In genomic region chr9:48696330-48696729, GRCm38 (mm10) we compare ENCODE assay signal across 19 mouse cellular contexts.
DNase-seq lines count a peak whose midpoint lies in the region; ATAC-seq and TF ChIP-seq lines count a peak whose summit lies in the region.
"Had no signal": no experiment of that assay in that cellular context is flagged by ENCODE, and none has a peak within 500 bp of the region (broad histone marks: within the 10 kb centered on the region; RNA-seq: fewer than 3 reads in every experiment).

No protein-coding gene starts in this region.

- no peak for DNase-seq in heart, embryonic 10.5 days (ENCODE audit: low spot score)
- no peak for DNase-seq in heart, adult 8-10 months (ENCODE audit: low spot score)
- DNase-seq in lung, embryonic 14.5 days = no peak
- no peak for DNase-seq in lung, adult 18-20 months
- DNase-seq in neural tube, embryonic 11.5 days (ENCODE audit: low spot score) = no peak
- peak; percentile 86 for DNase-seq in yolk sac, embryonic 10.5 days (ENCODE audit: low spot score)
- DNase-seq: adrenal gland, postnatal 10 days; cerebellum, adult 11-12 months; cerebellum, postnatal 25 days; gastrocnemius, postnatal 36 days; kidney, adult 11 months; left cerebral cortex, postnatal 4 days; right cerebral cortex, postnatal 14 days had no signal

- H3K4me2 ChIP-seq in lung, embryonic 14.5 days = no peak overlapping the region
- 0 out of 2 replicates have a peak overlapping the region, but pooled peaks have one; percentile 5 for H3K4me2 ChIP-seq in neural tube, embryonic 11.5 days (ENCODE audit: low read depth)
- no peak overlapping the region for H3K4me2 ChIP-seq in neural tube, embryonic 15.5 days
- H3K4me2 ChIP-seq: embryonic facial prominence, embryonic 13.5 days; heart, embryonic 15.5 days; liver, embryonic 11.5 days had no signal

- 0 out of 2 replicates have a peak, but pooled peaks cover 6% of the 10 kb centered on the region for H3K27me3 ChIP-seq in heart, embryonic 10.5 days (ENCODE audit: insufficient read depth, poor library complexity, severe bottlenecking)
- 0 out of 2 replicates have a peak, but pooled peaks cover 3% of the 10 kb centered on the region for H3K27me3 ChIP-seq in lung, embryonic 14.5 days (ENCODE audit: insufficient read depth, low read length)
- H3K27me3 ChIP-seq in neural tube, embryonic 11.5 days (ENCODE audit: control insufficient read depth, insufficient read depth, low read length) = no peaks in the 10 kb centered on the region
- peaks cover 24% of the 10 kb centered on the region; the same call in 1 of the 2 replicates for H3K27me3 ChIP-seq in neural tube, embryonic 15.5 days (replicated peaks)
- H3K27me3 ChIP-seq: heart, embryonic 15.5 days had no signal

- 29% methylated on average over 4 of the region's 4 CpGs for WGBS in heart, embryonic 10.5 days
- 25% methylated on average over 4 of the region's 4 CpGs for WGBS in lung, embryonic 14.5 days
- 15% methylated on average over 4 of the region's 4 CpGs for WGBS in neural tube, embryonic 11.5 days
- WGBS in neural tube, embryonic 15.5 days = 40% methylated on average over 4 of the region's 4 CpGs

- no peaks in the 10 kb centered on the region for H3K9me3 ChIP-seq in heart, embryonic 10.5 days
- H3K9me3 ChIP-seq in lung, embryonic 14.5 days (ENCODE audit: low read depth, low read length) = no peaks in the 10 kb centered on the region
- no peaks in the 10 kb centered on the region for H3K9me3 ChIP-seq in neural tube, embryonic 11.5 days (ENCODE audit: control insufficient read depth, low read length)
- no peaks in the 10 kb centered on the region for H3K9me3 ChIP-seq in neural tube, embryonic 15.5 days (replicated peaks)
- H3K9me3 ChIP-seq: embryonic facial prominence, embryonic 13.5 days; heart, embryonic 15.5 days had no signal

- no peak overlapping the region for H3K4me3 ChIP-seq in heart, embryonic 10.5 days
- H3K4me3 ChIP-seq in lung, embryonic 14.5 days (ENCODE audit: low read depth, low read length) = no peak overlapping the region
- H3K4me3 ChIP-seq in neural tube, embryonic 11.5 days (ENCODE audit: low read depth, low read length) = no peak overlapping the region
- H3K4me3 ChIP-seq in neural tube, embryonic 15.5 days (replicated peaks) = no peak overlapping the region
- H3K4me3 ChIP-seq: embryonic facial prominence, embryonic 13.5 days; heart, embryonic 15.5 days had no signal

- H3K9ac ChIP-seq in lung, embryonic 14.5 days = no peak overlapping the region
- H3K9ac ChIP-seq in neural tube, embryonic 11.5 days (ENCODE audit: low read length) = no peak overlapping the region
- no peak overlapping the region for H3K9ac ChIP-seq in neural tube, embryonic 15.5 days (replicated peaks)
- H3K9ac ChIP-seq: embryonic facial prominence, embryonic 13.5 days; heart, embryonic 15.5 days had no signal

- no peaks in the 10 kb centered on the region for H3K36me3 ChIP-seq in heart, embryonic 10.5 days
- no peaks in the 10 kb centered on the region for H3K36me3 ChIP-seq in lung, embryonic 14.5 days (ENCODE audit: insufficient read depth)
- no peaks in the 10 kb centered on the region for H3K36me3 ChIP-seq in neural tube, embryonic 11.5 days (ENCODE audit: control insufficient read depth, insufficient read depth, low read length)
- H3K36me3 ChIP-seq in neural tube, embryonic 15.5 days = no peaks in the 10 kb centered on the region
- H3K36me3 ChIP-seq: embryonic facial prominence, embryonic 13.5 days; heart, embryonic 15.5 days had no signal

- peaks cover 54% of the 10 kb centered on the region for H3K4me1 ChIP-seq in heart, embryonic 10.5 days
- H3K4me1 ChIP-seq in lung, embryonic 14.5 days (ENCODE audit: insufficient read depth) = peaks cover 6% of the 10 kb centered on the region
- peaks cover 36% of the 10 kb centered on the region for H3K4me1 ChIP-seq in neural tube, embryonic 11.5 days (ENCODE audit: control insufficient read depth, insufficient read depth, low read length)
- H3K4me1 ChIP-seq in neural tube, embryonic 15.5 days = peaks cover 31% of the 10 kb centered on the region

- peak overlapping the region; percentile 77 for H3K27ac ChIP-seq in heart, embryonic 10.5 days
- peak overlapping the region; percentile 27; the same call in 1 of the 2 replicates for H3K27ac ChIP-seq in lung, embryonic 14.5 days (ENCODE audit: low read depth)
- peak overlapping the region; percentile 42; the same call in 1 of the 2 replicates for H3K27ac ChIP-seq in neural tube, embryonic 11.5 days (ENCODE audit: low read depth, low read length)
- no peak overlapping the region for H3K27ac ChIP-seq in neural tube, embryonic 15.5 days (replicated peaks)
- H3K27ac ChIP-seq: embryonic facial prominence, embryonic 13.5 days; heart, embryonic 15.5 days; kidney, postnatal 0 days had no signal

- no peak for ATAC-seq in lung, embryonic 14.5 days (ENCODE audit: insufficient read depth)
- no peak for ATAC-seq in neural tube, embryonic 11.5 days (ENCODE audit: insufficient read depth, low FRiP score, low TSS enrichment)
- no peak for ATAC-seq in neural tube, embryonic 15.5 days (ENCODE audit: low FRiP score)
- ATAC-seq: hindbrain, embryonic 16.5 days had no signal

- TF ChIP-seq CTCF in lung, embryonic 14.5 days (IDR thresholded peaks at IDR 0.05; ENCODE audit: low read depth) = no peak
